Mouse (Mus musculus) cerebral cortex, adult 2 months (tissue): ENCODE measurements around the gene Serac1.

ENCODE experiments used
- WGBS: fragments of 180-500 bp; shearing (Covaris S2); methylation state at CpG from one replicate; pipeline ENCODE4 v1.1.7; 2018; 5-methylcytosine and 5-hydroxymethylcytosine counted together

Serac1 gene

DNA sequence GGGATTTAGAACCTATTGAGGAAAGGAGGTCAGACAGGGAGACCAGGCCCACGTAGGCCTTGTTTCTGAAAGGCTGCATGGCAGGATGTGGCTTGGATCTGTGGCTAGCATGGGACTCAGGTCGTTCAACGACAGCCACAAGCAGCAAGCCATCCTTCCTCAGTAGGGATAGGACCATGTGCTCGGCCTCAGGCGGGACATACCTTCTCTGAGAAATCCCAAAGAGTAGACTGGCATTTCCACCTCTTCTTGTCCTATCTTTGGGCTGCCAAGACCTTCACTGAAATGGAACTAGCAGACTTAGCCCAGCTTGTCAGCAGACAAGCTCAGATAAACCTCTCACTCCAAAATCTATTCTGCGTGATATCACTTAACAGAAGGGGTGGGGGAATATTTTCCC is 75.9 kb downstream of the Serac1 start:
- 82% methylated on average over 6 of the region's 6 CpGs for WGBS

DNA sequence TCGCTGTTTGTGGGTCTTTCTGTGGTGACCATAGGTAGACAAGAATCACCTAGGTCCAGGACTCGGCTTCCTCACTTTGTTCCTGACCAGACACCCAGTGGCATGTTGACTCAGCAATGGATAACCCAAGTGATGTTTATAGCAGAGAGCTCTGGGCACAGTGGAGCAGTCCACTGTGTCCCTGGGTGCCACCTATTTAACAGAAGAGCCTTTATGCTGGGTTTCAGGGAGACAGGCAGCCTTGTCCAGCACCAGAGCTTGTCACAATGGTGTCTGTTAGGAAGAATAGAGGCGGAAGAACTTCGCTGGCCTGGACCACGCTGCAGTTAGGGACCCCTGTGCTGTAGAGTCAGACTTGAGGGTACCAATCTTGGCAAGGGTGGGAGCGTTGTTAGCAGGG is 77.0 kb downstream of the Serac1 start:
- WGBS: 79% methylated on average over 6 of the region's 6 CpGs

DNA sequence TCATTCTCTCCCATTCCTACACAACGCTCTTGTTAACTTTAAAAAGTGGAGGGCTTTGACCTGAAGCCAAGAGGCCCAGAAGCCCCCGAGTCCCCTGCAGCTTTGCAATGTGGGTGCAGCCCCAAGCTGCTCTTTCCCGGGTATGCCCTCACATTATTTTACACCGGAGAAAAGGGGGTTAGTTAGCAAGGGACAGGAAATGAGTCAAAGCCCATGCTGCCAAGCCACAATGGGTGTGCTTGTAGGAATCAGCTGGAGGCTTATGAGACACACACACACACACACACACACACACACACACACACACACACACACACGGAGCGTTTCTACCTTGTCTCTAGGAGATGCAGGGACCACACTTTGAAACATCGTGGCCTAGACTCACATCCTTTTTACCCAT is 77.7 kb downstream of the Serac1 start:
- 39% methylated on average over 7 of the region's 7 CpGs for WGBS

DNA sequence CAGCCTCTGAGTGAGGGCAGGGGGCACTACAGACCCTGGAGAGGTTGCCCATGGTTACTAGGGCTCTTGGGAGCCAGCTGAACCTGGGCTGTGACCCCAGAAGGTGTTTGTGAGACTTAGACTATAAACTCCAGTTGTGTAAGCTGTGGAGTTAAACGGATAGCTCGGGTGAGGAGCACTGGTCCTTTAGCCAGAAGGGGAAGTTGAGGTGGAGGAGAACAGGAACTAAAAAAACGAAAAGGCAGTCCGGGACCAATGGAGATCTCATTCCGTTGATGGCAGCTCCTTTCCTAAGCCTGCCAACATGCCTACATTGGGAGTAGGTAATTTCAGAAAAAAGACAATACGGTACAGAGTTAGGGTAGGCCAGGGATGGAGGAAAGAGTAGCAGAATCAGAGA is 78.2 kb downstream of the Serac1 start:
- 78% methylated on average over 6 of the region's 6 CpGs for WGBS

DNA sequence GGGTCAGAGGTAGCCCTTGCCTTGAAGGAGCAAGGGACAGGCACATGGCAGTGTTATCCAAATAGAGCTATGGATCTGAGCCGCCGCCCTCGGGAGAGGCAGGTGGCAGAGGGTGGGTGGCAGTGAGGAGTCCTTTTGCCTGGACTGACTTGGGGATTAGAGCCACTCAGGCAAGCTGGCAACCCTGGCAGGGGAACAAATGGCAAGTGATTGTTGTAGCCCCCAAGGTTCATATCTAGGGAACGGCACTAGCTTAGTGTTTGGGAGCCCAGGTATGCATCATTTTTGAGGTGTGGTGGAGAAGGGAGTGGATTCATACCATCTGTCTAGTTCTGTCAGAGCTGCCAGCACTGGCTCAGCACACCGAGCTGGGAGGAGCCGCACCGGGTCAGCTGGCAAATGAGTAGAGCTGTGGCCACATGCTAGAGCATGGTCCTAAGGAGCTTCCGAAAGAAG is 78.6 kb downstream of the Serac1 start:
- WGBS: 51% methylated on average over 8 of the region's 8 CpGs

DNA sequence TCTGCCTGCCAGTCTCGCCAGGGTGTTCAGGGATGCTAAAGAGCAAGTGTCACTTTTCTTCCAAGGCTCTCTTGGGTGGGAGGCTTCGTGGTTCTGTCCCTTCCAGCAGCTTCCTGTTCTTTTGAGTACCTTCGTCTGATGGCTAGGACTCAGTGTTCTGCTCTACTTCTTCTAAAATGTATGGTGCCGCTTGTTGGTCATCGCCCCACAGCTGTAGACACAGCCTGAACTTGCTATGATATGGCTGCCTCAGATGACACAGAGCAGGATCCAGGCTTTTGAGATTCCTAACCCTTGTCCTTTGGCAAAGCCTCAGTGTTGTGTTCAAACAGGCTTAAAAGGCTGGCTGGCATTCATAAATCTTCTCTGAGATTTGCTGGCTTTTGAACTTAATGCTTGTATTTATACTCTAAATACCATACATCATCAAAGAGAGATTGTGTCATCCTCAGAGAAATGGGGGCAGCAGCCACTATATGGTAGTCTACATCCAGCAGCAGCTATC is 80.5 kb downstream of the Serac1 start:
- WGBS: 75% methylated on average over 5 of the region's 5 CpGs

DNA sequence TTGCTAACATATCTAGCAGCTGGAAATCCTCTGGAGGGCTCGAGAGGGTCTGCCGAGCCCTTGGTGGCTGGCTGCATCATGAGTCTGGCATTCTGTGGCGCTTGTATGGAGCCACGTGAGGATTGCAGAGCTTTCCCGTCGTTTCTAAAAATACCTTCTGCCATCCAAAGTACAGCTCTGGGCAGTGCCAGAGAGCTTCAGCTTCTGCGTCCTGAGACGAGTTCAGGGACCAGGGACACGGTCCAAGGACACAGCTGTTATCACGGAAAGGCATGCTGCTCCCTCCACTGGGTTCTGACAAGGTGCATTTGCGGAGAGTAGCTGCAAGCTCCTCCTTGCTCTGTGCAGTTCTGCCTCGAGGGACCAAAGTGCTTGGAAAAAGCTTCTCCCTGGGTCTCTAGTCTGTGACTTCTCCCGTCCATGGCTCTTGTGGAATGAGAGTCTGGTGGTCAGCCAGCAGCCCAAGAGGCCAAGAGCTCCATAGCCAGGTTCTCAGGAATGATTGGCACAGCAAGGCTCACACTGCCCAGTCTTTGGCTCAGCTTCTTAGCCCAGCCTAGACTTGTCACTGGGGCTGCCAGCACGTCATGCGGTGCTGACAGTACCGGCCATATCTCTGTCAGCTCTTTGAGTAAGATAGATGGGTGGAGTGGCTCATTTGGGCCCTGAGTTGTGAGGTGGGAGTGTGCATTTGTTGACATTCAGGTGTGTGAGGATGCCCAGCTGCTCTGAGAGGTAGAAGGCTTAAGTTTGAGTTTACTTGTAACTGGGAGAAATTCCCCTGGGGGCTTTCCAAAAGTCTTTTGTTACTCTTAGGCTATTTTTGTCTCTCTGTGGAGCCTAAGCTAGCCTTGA is 81.9 kb downstream of the Serac1 start:
- WGBS: 39% methylated on average over 16 of the region's 16 CpGs

DNA sequence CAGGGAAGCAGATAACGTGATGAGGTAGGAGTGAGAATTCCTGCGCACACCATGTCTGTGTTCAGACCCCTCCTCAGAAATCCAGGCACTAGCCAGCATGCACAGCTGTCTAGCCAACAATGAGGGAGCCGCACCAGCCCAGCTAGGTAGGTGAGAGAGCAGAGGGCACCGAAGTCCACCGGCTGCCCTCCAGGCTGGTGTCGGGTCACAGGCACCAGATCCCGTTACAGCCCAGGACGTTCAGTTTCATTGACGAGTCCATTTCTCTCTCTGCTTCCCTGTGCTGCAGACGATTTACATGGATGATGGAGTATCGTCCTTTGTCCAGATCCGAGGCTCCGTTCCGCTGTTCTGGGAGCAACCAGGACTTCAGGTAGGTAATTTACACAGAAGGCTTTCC is 83.0 kb downstream of the Serac1 start:
- 93% methylated on average over 14 of the region's 14 CpGs for whole genome bisulfite sequencing

DNA sequence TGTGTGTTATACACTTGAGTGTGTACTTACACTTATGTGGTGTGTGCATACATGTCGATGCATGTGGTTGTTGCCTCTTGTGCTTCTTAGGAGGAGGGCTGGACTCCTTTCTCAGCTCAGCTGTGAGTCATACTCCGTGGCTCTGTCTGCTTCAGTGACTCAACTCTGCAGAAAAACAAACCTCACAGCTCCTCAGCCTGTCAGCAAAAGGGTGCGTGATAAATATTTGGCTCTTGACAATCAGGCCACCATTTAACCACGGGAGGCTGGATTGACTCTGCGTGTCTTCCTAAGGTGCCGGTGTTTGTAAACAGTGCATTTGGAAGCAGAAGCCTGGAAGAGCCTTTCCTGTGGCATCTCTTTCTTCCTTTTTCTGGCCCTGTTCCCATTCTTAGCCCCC is 84.9 kb downstream of the Serac1 start:
- WGBS: 43% methylated on average over 6 of the region's 6 CpGs

DNA sequence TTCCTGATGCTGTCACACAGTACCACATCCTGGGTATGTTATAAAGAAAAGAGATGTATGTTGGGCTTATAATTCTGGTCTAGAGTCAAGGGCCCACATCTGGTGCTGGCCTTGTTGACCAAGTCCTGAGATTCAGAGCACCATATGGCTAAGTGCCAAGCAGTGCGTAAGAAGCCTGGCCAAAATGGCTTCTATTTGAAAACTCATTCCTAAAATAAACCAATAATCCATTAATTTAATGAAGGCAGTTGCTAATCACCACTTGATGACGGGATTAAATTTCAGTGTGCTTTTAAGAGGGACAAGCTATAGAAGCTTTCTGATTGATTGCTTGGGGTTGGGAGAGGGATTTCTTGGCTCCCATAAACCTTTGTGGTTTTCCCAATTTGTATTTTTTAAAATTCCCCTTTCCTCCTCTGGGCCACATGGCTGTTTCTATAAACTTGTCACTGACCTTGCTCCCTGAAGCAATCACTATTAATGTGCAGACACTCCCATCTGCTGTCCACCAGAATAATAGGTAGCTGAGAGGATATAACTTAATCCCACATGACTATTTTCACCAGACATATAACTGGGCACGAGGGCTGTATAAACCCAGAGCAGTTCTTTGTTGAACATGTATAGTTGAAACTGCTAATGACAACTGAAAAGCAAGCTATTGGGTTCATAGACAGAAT is 85.8 kb downstream of the Serac1 start:
- WGBS: 77% methylated on average over 3 of the region's 3 CpGs

DNA sequence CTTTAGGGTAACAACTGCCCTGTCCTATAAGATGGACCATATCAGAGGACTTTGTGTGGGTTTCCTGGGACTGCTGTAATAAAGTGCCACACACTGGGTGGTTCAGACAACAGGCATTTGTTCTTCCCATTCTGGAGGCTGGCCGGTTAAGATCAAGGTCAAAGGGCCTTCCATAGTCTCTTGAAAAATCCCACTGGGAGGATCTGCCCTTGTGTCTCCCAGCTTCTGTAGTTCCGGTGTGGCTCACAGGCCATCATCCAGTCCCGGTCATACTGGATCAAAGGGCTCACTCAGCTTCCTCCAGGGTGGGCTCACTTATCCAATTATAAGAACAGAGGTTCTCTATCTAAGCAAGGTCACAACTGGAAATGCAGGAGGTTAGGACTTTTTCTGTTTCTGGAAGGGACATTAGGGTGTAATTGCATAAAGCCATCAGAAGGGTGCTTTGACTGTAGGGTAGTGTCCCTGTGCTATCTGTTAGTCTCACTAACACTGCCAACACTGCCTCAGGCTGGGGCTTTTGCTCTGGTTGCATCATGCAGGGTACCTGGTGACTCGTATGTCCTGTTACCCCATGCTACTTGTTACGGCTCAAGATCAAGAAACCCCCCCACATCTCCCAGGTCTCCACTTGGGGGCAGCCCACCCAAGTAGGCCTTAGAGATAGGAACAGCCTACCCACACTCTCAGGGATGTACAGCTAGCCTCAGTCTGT is 86.5 kb downstream of the Serac1 start:
- WGBS: 83% methylated on average over 5 of the region's 5 CpGs
